In the genomic region with DNA sequence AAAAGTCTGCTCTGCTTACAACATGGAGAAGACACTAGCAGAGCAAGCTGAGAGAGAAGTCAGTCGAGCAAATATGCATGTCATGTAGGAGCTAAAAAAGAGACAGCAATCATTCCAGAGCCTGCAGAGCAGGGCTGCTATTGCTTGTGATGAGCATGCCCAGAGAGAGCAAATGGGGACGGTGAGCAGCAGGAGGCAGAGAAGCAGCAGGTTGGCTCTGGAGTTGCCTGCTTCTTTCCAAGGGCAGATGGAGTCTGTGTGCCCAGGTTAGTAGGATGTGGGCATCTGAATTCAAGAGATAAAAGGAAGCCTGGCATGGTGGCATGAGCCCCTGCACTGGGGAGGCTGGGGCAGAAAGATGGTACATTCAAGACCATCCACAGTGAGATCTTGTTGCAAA, we compare ENCODE assay signal across 8 mouse cellular contexts. TPM values are rescaled to one million over a fixed set of nuclear protein-coding genes. Genes with fewer than 3 reads are reported as not detected.
DNase-seq lines count a peak whose midpoint lies in the region; ATAC-seq and TF ChIP-seq lines count a peak whose summit lies in the region.

No protein-coding gene starts in this region.

- WGBS in hindbrain, embryonic 10.5 days, result 30% methylated on average over 2 of the region's 2 CpGs
- 38% methylated on average over 2 of the region's 2 CpGs for WGBS in hindbrain, embryonic 11.5 days
- WGBS in heart, embryonic 15.5 days, result 25% methylated on average over 2 of the region's 2 CpGs
- WGBS in liver, postnatal 0 days (ENCODE audit: insufficient replicate concordance), result 31% methylated on average over 2 of the region's 2 CpGs

- H3K4me2 ChIP-seq in hindbrain, embryonic 11.5 days (replicated peaks; ENCODE audit: low read depth, low read length), result no peak overlapping the region
- H3K4me2 ChIP-seq in heart, embryonic 15.5 days, result peak overlapping the region; percentile 40
- H3K4me2 ChIP-seq in liver, postnatal 0 days (ENCODE audit: low read depth, low read length), result peak overlapping the region; percentile 50

- ATAC-seq in hindbrain, embryonic 11.5 days (ENCODE audit: low FRiP score), result no peak
- ATAC-seq in cerebellum, adult (ENCODE audit: insufficient number of reproducible peaks, low FRiP score, low TSS enrichment), result peak; percentile 88
- no peak; the same call in 1 of the 2 replicates for ATAC-seq in heart, embryonic 15.5 days (replicated peaks; ENCODE audit: insufficient number of reproducible peaks, insufficient read depth, low FRiP score, low read depth)
- no peak for ATAC-seq in liver, postnatal 0 days

- no peak for DNase-seq in hindbrain, embryonic 10.5 days (ENCODE audit: low spot score)
- no peak for DNase-seq in hindbrain, embryonic 11.5 days (ENCODE audit: low spot score)
- no peak for DNase-seq in liver, postnatal 0 days
- DNase-seq in kidney, adult 11 months, result no peak
- DNase-seq in natural killer cell, adult 2 months (ENCODE audit: low spot score in 2 of 2), result no peak
- no peak for DNase-seq in embryo, embryonic 11 days

- H3K9me3 ChIP-seq in hindbrain, embryonic 10.5 days, result no peaks in the 10 kb centered on the region
- no peaks in the 10 kb centered on the region for H3K9me3 ChIP-seq in hindbrain, embryonic 11.5 days (ENCODE audit: control insufficient read depth, low read length)
- no peaks in the 10 kb centered on the region for H3K9me3 ChIP-seq in heart, embryonic 15.5 days (replicated peaks)
- no peaks in the 10 kb centered on the region for H3K9me3 ChIP-seq in liver, postnatal 0 days (ENCODE audit: low read length)

- H3K36me3 ChIP-seq in hindbrain, embryonic 10.5 days, result peaks cover 5% of the 10 kb centered on the region
- H3K36me3 ChIP-seq in hindbrain, embryonic 11.5 days (ENCODE audit: control insufficient read depth, insufficient read depth, low read length), result no peaks in the 10 kb centered on the region
- H3K36me3 ChIP-seq in heart, embryonic 15.5 days, result no peaks in the 10 kb centered on the region; the same call in 1 of the 2 replicates
- no peaks in the 10 kb centered on the region for H3K36me3 ChIP-seq in liver, postnatal 0 days (replicated peaks; ENCODE audit: insufficient read depth, low read length)

- no peak overlapping the region for H3K27ac ChIP-seq in hindbrain, embryonic 10.5 days
- no peak overlapping the region for H3K27ac ChIP-seq in hindbrain, embryonic 11.5 days (ENCODE audit: low read depth, low read length)
- peak overlapping the region; percentile 71 for H3K27ac ChIP-seq in heart, embryonic 15.5 days
- peak overlapping the region; percentile 69 for H3K27ac ChIP-seq in liver, postnatal 0 days (ENCODE audit: low read depth)

- no peak overlapping the region for H3K9ac ChIP-seq in hindbrain, embryonic 11.5 days (ENCODE audit: low read depth, low read length)
- 0 out of 2 replicates have a peak overlapping the region, but pooled peaks have one; percentile 15 for H3K9ac ChIP-seq in heart, embryonic 15.5 days
- H3K9ac ChIP-seq in liver, postnatal 0 days (replicated peaks), result peak overlapping the region; percentile 41

- H3K4me1 ChIP-seq in hindbrain, embryonic 10.5 days (replicated peaks), result peaks cover 68% of the 10 kb centered on the region
- H3K4me1 ChIP-seq in hindbrain, embryonic 11.5 days (replicated peaks; ENCODE audit: control insufficient read depth, insufficient read depth, low read length), result peaks cover 9% of the 10 kb centered on the region
- peaks cover 42% of the 10 kb centered on the region for H3K4me1 ChIP-seq in heart, embryonic 15.5 days (replicated peaks)
- peaks cover 57% of the 10 kb centered on the region for H3K4me1 ChIP-seq in liver, postnatal 0 days (ENCODE audit: insufficient read depth)

- TF ChIP-seq EP300 in liver, postnatal 0 days (IDR thresholded peaks at IDR 0.05; ENCODE audit: low read depth), result no peak

- H3K27me3 ChIP-seq in hindbrain, embryonic 10.5 days (ENCODE audit: insufficient read depth, poor library complexity, severe bottlenecking), result no peaks in the 10 kb centered on the region
- no peaks in the 10 kb centered on the region for H3K27me3 ChIP-seq in hindbrain, embryonic 11.5 days (ENCODE audit: control insufficient read depth, insufficient read depth, low read length)
- H3K27me3 ChIP-seq in heart, embryonic 15.5 days, result no peaks in the 10 kb centered on the region
- H3K27me3 ChIP-seq in liver, postnatal 0 days (ENCODE audit: insufficient read depth, low read length), result no peaks in the 10 kb centered on the region

- peak overlapping the region; percentile 13; the same call in 1 of the 2 replicates for H3K4me3 ChIP-seq in hindbrain, embryonic 10.5 days
- H3K4me3 ChIP-seq in hindbrain, embryonic 11.5 days (ENCODE audit: low read depth, low read length), result no peak overlapping the region
- H3K4me3 ChIP-seq in heart, embryonic 15.5 days, result no peak overlapping the region
- H3K4me3 ChIP-seq in liver, postnatal 0 days (ENCODE audit: low read depth, low read length), result no peak overlapping the region

- no peak for TF ChIP-seq CTCF in liver, postnatal 0 days (IDR thresholded peaks at IDR 0.05; ENCODE audit: low read depth)

RNA-seq across cellular contexts. Expression of a gene that starts 6.4 kb away (rescaled TPM):
- 31.8 and 39.9 TPM in 2 replicates for polyA plus RNA-seq in hindbrain, embryonic 10.5 days (2016; fragmentation: Nextera tagmentation; extraction: Ambion mirVana)
- 56.8 and 69.4 TPM in 2 replicates for polyA plus RNA-seq in hindbrain, embryonic 11.5 days (2014; fragmentation: Nextera tagmentation; extraction: Ambion mirVana)
- 16.7 and 17.2 TPM in 2 replicates for polyA plus RNA-seq in heart, embryonic 15.5 days (2015; fragmentation: Nextera tagmentation; extraction: Ambion mirVana)
- polyA plus RNA-seq in liver, postnatal 0 days (2015; fragmentation: Nextera tagmentation; extraction: Ambion mirVana), result 4.5 and 5.5 TPM in 2 replicates

Comparison
In these comparisons a context has a peak if more than half of its experiments do, and no peak if none do; other contexts are left out.
1. H3K27ac ChIP-seq: peak in heart, embryonic 15.5 days (single experiment) and liver, postnatal 0 days (single experiment); none in hindbrain, embryonic 10.5 days (single experiment) and hindbrain, embryonic 11.5 days (single experiment).